In the genomic region with DNA sequence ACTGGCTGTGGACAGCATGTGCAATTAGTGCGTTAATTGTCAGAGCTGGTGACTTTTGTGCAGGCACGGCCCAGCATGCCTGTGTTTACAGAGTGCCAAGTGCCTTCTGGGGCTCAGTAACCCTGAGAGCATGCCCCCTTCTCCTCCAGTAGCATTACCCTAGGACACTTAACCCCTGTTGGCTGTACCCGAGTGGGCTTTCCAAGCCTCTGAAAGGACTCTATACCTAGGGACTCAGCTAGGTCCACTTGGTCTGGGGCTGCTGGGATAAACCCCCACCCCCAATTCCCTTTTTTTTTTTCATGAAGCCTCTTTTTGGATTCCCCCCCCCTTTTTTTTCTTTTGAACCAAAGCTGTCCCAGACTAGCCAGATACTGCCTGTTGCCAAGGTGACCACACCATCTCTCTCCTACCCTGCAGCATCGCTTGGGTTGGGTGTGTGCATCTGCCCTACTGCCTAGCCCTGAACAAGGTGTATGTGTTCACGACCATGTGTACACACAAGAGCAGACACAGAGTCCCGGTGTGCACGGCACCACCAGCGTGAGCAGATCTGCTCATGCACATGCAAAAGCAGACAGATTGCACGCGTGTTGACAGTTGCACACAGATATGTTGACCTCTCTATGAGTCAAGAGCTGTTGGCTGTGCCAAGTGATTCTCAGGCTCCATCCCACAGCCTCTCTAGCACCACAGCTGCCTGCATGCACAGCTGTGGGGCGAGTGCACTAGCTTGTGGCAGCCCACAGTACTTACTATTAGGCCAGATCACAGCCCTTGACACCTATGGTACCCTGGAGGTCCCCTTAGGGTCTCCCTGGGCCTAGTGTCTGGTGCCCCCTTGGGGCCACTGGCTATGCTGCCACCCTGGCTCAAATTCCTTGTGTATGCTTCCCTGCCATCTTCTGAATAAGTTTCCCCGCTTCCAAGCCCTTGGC, we compare ENCODE assay signal across 8 mouse cellular contexts. TPM values are rescaled to one million over a fixed set of nuclear protein-coding genes. Genes with fewer than 3 reads are reported as not detected.
A peak's percentile ranks its signal among the peaks of the same experiment; 100 is the strongest.
DNase-seq lines count a peak whose midpoint lies in the region; ATAC-seq lines count a peak whose summit lies in the region.

No protein-coding gene starts in this region.

- DNase-seq in hindbrain, embryonic 10.5 days (ENCODE audit: low spot score) = peak; percentile 23
- peak; percentile 68 for DNase-seq in ES-CJ7 (ENCODE audit: low read depth, low spot score)
- DNase-seq in embryo, embryonic 10.5 days (ENCODE audit: low spot score) = peak; percentile 61
- peak; percentile 21 for DNase-seq in kidney, postnatal 14 days
- peak; percentile 6 to 14 for DNase-seq in thymus, postnatal 10 days (ENCODE audit: low spot score in 2 of 2)
- DNase-seq in right cerebral cortex, postnatal 4 days = no peak

- H3K27ac ChIP-seq in hindbrain, embryonic 10.5 days = peak overlapping the region; percentile 54; the same call in 1 of the 2 replicates
- no peak overlapping the region for H3K27ac ChIP-seq in hindbrain, embryonic 16.5 days (ENCODE audit: low read depth, low read length)

- ATAC-seq in hindbrain, embryonic 16.5 days = no peak
- no peak for ATAC-seq in megakaryocyte-erythroid progenitor cell, adult 5-6 weeks (replicated peaks; ENCODE audit: low FRiP score, low TSS enrichment, poor library complexity, severe bottlenecking)

- no peak overlapping the region for H3K9ac ChIP-seq in hindbrain, embryonic 16.5 days (ENCODE audit: low read depth, low read length)

- no peak overlapping the region for H3K4me2 ChIP-seq in hindbrain, embryonic 16.5 days (ENCODE audit: low read length)

- 79% methylated on average over 12 of the region's 12 CpGs for WGBS in hindbrain, embryonic 10.5 days
- 71% methylated on average over 12 of the region's 12 CpGs for WGBS in hindbrain, embryonic 16.5 days

- peaks cover 42% of the 10 kb centered on the region for H3K4me1 ChIP-seq in hindbrain, embryonic 10.5 days (replicated peaks)
- H3K4me1 ChIP-seq in hindbrain, embryonic 16.5 days (ENCODE audit: control insufficient read depth, insufficient read depth, low read depth, low read length) = peaks cover 12% of the 10 kb centered on the region

- H3K27me3 ChIP-seq in hindbrain, embryonic 10.5 days (ENCODE audit: insufficient read depth, poor library complexity, severe bottlenecking) = no peaks in the 10 kb centered on the region
- H3K27me3 ChIP-seq in hindbrain, embryonic 16.5 days (replicated peaks; ENCODE audit: control insufficient read depth, insufficient read depth, low read length) = no peaks in the 10 kb centered on the region

- H3K36me3 ChIP-seq in hindbrain, embryonic 10.5 days = no peaks in the 10 kb centered on the region
- no peaks in the 10 kb centered on the region for H3K36me3 ChIP-seq in hindbrain, embryonic 16.5 days (ENCODE audit: control insufficient read depth, insufficient read depth, low read length)

- no peak overlapping the region for H3K4me3 ChIP-seq in hindbrain, embryonic 10.5 days
- no peak overlapping the region for H3K4me3 ChIP-seq in hindbrain, embryonic 16.5 days (ENCODE audit: low read length)

- no peaks in the 10 kb centered on the region for H3K9me3 ChIP-seq in hindbrain, embryonic 10.5 days
- H3K9me3 ChIP-seq in hindbrain, embryonic 16.5 days (ENCODE audit: control insufficient read depth, low read length) = no peaks in the 10 kb centered on the region

RNA-seq across cellular contexts. Expression of gene Kcnj12, which starts 21.0 kb away (rescaled TPM):
- polyA plus RNA-seq in hindbrain, embryonic 10.5 days (2016; fragmentation: Nextera tagmentation; extraction: Ambion mirVana) = 2.9 and 3.7 TPM in 2 replicates
- 4.2 and 4.3 TPM in 2 replicates for polyA plus RNA-seq in hindbrain, embryonic 16.5 days (2015; fragmentation: Nextera tagmentation; extraction: Ambion mirVana)
- total RNA-seq in megakaryocyte-erythroid progenitor cell, adult 5-6 weeks (2014; fragmentation: Nextera tagmentation) = not detected in 2 replicates
- total RNA-seq in megakaryocyte-erythroid progenitor cell, adult 5-6 weeks (2017) = not detected in 2 replicates
